Mouse (Mus musculus) ES-Bruce4 (cell line): ENCODE results near the gene Gm6583. TPM values are rescaled to one million over a fixed set of nuclear protein-coding genes. Genes with fewer than 3 reads are reported as not detected.

Experiments used
- H3K27ac ChIP-seq: 2 replicates; pipeline ENCODE4 v1.5.1; 2012; ENCODE audit warnings: low read length, inconsistent platforms; ENCODE audit not compliant: insufficient read depth
- H3K27me3 ChIP-seq: 2 replicates; pipeline ENCODE4 v1.6.1; 2012; ENCODE audit warnings: mild to moderate bottlenecking, low read length, inconsistent platforms; ENCODE audit not compliant: control insufficient read depth, poor library complexity, insufficient read depth, severe bottlenecking
- H3K36me3 ChIP-seq: 2 replicates; pipeline ENCODE4 v1.6.1; 2012; ENCODE audit warnings: inconsistent platforms, mild to moderate bottlenecking, low read length, moderate library complexity; ENCODE audit not compliant: control insufficient read depth, poor library complexity, insufficient read depth, severe bottlenecking
- H3K4me1 ChIP-seq: one replicate; pipeline ENCODE4 v1.8.1; 2011; ENCODE audit warnings: low read length; ENCODE audit not compliant: control insufficient read depth, insufficient read depth
- H3K4me3 ChIP-seq: 2 replicates; pipeline ENCODE4 v1.5.1; 2011; ENCODE audit warnings: low read depth, mild to moderate bottlenecking, low read length
- H3K9ac ChIP-seq: 2 replicates; pipeline ENCODE4 v1.6.1; 2012; ENCODE audit warnings: low read depth, mild to moderate bottlenecking, inconsistent platforms; ENCODE audit not compliant: poor library complexity, severe bottlenecking
- H3K9me3 ChIP-seq: replicated peaks from 2 replicates; pipeline ENCODE4 v1.6.1; 2012; ENCODE audit warnings: mild to moderate bottlenecking, low read length, inconsistent platforms; ENCODE audit not compliant: control insufficient read depth, poor library complexity, insufficient read depth, severe bottlenecking
- CTCF ChIP-seq: IDR thresholded peaks from one replicate; pipeline ENCODE4 v1.8.1; 2011; ENCODE audit warnings: low read depth, low read length
- EP300 ChIP-seq: IDR thresholded peaks from 2 replicates; pipeline ENCODE4 v1.6.1; 2011; ENCODE audit warnings: low read depth, low read length; ENCODE audit not compliant: insufficient read depth
- POLR2A ChIP-seq: IDR thresholded peaks from one replicate; pipeline ENCODE4 v1.8.1; 2011; ENCODE audit warnings: low read length; ENCODE audit not compliant: insufficient read depth
- polyA plus RNA-seq: library from polyadenylated mRNA; stranded (reverse); fragments of >200 nt; gene quantifications from 2 replicates; pipeline ENCODE4 v1.2.4, GENCODE M21; 2011; ENCODE audit warnings: low read depth; ENCODE audit not compliant: missing spikeins, insufficient read depth, insufficient read length

Gene Gm6583
- polyA plus RNA-seq, 1 experiment = not detected

DNA sequence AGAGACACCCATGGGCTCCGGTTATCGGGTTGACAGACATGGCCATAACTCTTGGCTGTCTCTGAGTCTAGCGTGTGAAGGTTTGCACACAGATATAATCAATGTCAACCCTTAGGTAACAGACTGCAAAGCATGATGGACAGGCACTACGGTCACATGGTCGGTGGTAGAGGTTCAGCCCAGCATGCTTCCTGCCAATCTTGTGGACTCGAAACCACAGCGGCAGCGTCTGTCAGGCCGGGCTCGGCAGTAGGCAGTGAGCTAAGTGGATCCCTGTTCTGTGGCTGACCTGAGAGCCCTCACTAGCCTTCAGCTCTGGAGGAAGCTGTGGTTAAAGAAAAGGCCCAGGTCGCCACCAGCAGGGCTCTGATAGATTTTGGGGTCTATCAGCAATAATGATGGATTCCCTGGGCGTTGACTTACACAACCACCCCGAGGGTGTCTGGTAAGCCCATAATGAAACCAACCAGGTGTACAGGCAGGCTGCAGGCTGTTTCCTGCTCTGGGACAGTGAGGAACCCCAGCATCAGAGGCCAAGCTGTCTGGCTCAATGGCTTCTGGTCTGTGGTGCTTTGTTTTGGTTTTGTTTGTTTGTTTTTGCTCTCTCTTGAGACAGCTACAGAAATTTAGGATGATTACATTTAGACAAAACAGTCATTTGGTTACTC is 29.1 kb upstream of the Gm6583 start:
- Histone ChIP-seq H3K27me3 (no peaks in the 10 kb centered on the region), H3K4me1 (no peaks in the 10 kb centered on the region), H3K36me3 (no peaks in the 10 kb centered on the region), H3K27ac (no peak overlapping the region), H3K9ac (no peak overlapping the region), H3K4me3 (no peak overlapping the region), H3K9me3 (no peaks in the 10 kb centered on the region)
- TF ChIP-seq POLR2A (no peak), EP300 (no peak), CTCF (no peak)

DNA sequence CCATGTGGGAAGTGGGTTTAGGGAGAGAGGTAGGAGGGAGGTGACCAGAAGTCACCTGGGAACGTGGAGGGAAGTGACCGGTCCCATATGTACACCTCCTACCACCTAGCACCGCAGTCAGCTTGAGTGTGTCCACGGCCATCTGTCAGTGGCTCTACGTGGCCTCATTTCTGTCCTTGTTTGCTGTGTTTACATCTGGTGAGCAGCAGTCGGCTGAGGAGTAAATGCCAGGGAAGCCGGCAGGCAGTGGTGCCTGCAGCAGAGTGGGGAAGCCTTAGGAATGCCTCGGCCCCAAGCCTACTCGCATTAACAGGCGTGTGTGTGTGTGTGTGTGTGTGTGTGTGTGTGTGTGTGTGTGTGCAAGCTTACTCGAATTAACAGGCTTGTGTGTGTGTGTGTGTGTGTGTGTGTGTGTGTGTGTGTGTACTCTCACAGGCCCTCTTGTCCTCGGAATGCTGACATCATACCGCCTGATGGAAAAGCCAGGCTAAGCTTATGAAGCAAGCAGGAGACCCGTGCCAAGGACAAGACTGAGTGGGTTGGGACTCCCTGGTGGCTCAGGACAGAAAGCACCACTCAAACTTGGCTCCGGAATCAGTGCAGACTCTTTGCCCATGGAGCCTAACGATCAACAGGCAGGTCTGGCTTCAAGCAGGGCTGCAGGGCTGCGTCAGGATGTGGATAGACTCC is 27.0 kb upstream of the Gm6583 start:
- H3K27ac ChIP-seq = no peak overlapping the region

GRCm38 (mm10) chr5:112382042-112382441 is 26.2 kb upstream of the Gm6583 start:
- no peaks in the 10 kb centered on the region for H3K36me3 ChIP-seq
- H3K9ac ChIP-seq = no peak overlapping the region
- no peak overlapping the region for H3K27ac ChIP-seq
- H3K27me3 ChIP-seq = no peaks in the 10 kb centered on the region
- no peak overlapping the region for H3K4me3 ChIP-seq
- TF ChIP-seq CTCF (no peak), POLR2A (no peak), EP300 (no peak)
- no peaks in the 10 kb centered on the region for H3K9me3 ChIP-seq
- H3K4me1 ChIP-seq = no peaks in the 10 kb centered on the region

More for the DNA sequence above, 27.0 kb upstream of the Gm6583 start:
- Histone ChIP-seq H3K36me3 (no peaks in the 10 kb centered on the region), H3K27me3 (no peaks in the 10 kb centered on the region), H3K4me3 (no peak overlapping the region), H3K9ac (no peak overlapping the region), H3K4me1 (no peaks in the 10 kb centered on the region), H3K9me3 (no peaks in the 10 kb centered on the region)
- TF ChIP-seq EP300 = no peak
- no peak for TF ChIP-seq CTCF
- TF ChIP-seq POLR2A = no peak

DNA sequence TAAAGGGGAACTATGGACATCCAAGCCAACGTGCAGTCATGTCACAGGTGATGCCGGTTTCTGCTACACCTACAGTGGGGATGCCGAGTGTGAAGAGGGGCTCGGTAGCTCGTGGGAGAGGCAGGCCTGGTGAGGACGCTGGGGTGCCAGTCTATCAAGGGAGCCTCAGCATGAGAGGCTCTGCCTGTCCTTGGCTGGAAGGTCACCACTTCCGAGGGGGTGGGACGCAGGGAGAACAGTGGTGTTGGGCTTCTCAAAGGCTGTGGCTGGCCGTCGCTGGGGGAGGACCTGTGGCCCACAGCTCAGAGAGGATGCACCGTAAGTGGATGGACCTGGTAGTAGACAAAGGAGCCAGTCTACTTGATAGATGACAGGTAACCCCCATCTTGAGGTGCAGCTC is 25.3 kb upstream of the Gm6583 start:
- Histone ChIP-seq H3K36me3 (no peaks in the 10 kb centered on the region), H3K27ac (no peak overlapping the region), H3K9ac (no peak overlapping the region), H3K9me3 (no peaks in the 10 kb centered on the region), H3K4me3 (no peak overlapping the region), H3K27me3 (no peaks in the 10 kb centered on the region), H3K4me1 (no peaks in the 10 kb centered on the region)
- TF ChIP-seq CTCF (no peak), EP300 (no peak), POLR2A (no peak)

GRCm38 (mm10) chr5:112378716-112379115 is 22.9 kb upstream of the Gm6583 start:
- Histone ChIP-seq H3K4me1 (no peaks in the 10 kb centered on the region), H3K4me3 (no peak overlapping the region), H3K27ac (no peak overlapping the region), H3K9ac (no peak overlapping the region), H3K36me3 (no peaks in the 10 kb centered on the region), H3K9me3 (no peaks in the 10 kb centered on the region), H3K27me3 (no peaks in the 10 kb centered on the region)
- TF ChIP-seq CTCF = no peak

DNA sequence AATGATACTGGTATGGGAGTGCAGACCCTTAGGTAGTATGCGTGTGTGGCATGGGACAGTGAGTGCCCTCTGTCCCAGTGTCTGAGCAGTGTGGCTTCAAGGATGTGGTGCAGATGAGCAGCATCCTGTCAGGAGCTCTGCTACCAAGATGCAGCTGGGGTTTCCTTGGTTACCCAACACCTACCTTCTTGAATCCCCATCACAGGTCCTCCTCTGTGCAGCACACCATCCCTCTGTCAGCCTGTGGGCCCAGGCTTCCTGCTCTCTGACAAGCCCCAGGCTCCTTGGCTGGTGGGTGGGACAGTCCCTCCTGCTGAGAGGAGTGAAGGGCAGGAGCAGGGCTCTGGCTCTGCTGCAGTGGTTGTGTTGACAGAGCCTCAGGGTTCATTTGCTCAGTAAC is 21.5 kb upstream of the Gm6583 start:
- H3K9ac ChIP-seq = no peak overlapping the region
- H3K4me1 ChIP-seq = no peaks in the 10 kb centered on the region
- no peak overlapping the region for H3K27ac ChIP-seq
- no peak for TF ChIP-seq CTCF
- no peak for TF ChIP-seq POLR2A
- TF ChIP-seq EP300 = no peak
- H3K4me3 ChIP-seq = no peak overlapping the region
- no peaks in the 10 kb centered on the region for H3K9me3 ChIP-seq
- H3K27me3 ChIP-seq = no peaks in the 10 kb centered on the region
- no peaks in the 10 kb centered on the region for H3K36me3 ChIP-seq
